Mouse (Mus musculus): Measurements from ENCODE around the gene Sp110.
"Not testable (repeated sequence)": the region's sequence is repeated elsewhere in the genome, so short reads cannot be mapped to it uniquely, and the experiment has no call there.

The Sp110 gene

GRCm38 (mm10) chr1:85546442-85546841, 52.2 kb downstream of the Sp110 start:
- DNase-seq (ENCODE audit: low read depth, low spot score): not testable (repeated sequence)

- not testable (repeated sequence) for DNase-seq (ENCODE audit: low read depth, low spot score)
Observed at GRCm38 (mm10) chr1:85543818-85544217, 54.8 kb downstream of the Sp110 start.

- DNase-seq (ENCODE audit: low read depth, low spot score): not testable (repeated sequence)
Observed at GRCm38 (mm10) chr1:85528451-85529110, 70.0 kb downstream of the Sp110 start.
